Mouse (Mus musculus): ENCODE measurements around the gene Stpg3. TPM values are rescaled to one million over a fixed set of nuclear protein-coding genes. Genes with fewer than 3 reads are reported as not detected.

Stpg3 gene
- polyA plus RNA-seq, 1 experiment from 2014 or later, result 0.43 TPM

DNA sequence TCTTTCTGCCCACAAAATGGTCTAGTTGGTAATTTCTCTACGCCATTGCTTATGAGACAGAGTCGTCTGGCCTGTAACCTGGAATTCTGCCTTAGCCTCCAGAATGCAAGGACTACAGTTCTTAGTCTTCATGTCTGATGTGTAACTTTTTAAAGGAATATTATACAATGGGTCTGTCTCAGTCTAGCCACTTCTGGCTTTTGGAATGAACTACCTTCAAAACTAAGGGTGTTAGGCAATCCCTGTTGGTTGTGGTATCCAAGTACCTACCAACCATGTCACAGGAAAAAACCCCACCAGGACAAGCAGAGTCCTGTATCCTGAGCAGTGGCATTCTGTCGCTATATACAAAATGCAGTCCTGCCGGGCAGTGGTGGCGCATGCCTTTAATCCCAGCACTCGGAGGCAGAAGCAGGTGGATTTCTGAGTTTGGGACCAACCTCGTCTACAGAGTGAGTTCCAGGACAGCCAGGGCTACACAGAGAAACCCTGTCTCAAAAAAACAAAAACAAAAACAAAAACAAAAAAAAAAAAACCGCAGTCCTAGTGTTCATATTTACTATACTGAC is 11.5 kb upstream of the Stpg3 start:
- no peaks in the 10 kb centered on the region for H3K9me3 ChIP-seq (replicated peaks; ENCODE audit: low read length)
- TF ChIP-seq CTCF (IDR thresholded peaks at IDR 0.05; ENCODE audit: low read depth), result no peak
- 81% methylated on average over 8 of the region's 8 CpGs for WGBS

DNA sequence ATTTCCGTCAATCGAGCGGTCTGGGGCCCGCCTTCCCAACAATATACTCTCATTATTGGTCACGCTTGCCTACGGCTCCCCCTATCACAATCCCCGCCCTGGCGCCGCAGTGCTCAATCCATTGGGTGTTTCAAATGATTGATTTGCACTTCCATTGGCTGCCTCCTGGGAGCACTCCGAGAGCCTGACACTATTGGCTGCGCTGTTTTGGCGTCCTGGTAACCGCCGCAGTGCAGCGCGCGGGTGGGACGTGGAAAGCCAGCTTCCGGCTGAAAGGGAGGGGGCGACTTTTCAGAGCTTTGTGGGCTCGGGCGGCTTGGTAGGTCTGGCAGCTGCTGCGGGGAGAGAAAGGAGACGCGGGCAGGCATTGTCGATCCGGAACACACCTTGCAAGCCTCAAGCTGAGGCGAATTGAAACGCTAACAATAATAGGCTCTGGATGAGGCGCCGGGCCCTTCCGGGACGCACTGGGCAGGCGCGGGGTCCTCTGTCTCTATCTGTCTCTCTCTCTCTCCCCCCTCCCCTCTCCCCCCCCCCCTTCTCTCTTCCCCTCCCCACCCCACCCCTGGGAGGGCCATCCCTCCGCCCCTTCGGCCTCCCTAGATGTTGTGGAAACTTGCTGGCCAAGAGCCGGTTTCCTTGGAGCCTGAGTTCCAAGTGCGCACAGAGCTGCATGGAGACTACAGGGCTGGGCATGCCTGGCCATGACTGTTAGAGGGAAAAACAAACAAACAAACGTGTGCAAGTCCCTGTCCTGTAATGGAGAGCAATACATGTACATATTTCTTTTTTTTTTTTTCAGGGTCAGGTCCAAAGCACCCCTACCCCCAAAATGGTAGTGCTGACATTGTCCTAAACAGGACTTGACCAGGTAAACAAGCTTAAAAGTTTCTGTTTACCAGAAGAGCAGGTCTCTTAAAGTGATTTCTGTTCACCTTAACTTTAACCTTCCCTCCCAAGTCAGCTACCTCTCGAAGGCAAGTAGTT is 10.6 kb upstream of the Stpg3 start:
- ATAC-seq (replicated peaks; ENCODE audit: low FRiP score, low read depth), result peak; percentile 94
- H3K9ac ChIP-seq (ENCODE audit: low read depth, low read length), result peak overlapping the region; percentile 63
- WGBS, result 2% methylated on average over 33 of the region's 41 CpGs

More for the DNA sequence above, 11.5 kb upstream of the Stpg3 start:
- ATAC-seq (replicated peaks; ENCODE audit: low FRiP score, low read depth) (no peak), DNase-seq (ENCODE audit: low spot score) (no peak)
- H3K9ac ChIP-seq (ENCODE audit: low read depth, low read length), result peak overlapping the region; percentile 18; the same call in 1 of the 2 replicates
- H3K27me3 ChIP-seq (ENCODE audit: insufficient read depth, low read length), result no peaks in the 10 kb centered on the region
- peak overlapping the region; percentile 97 for H3K27ac ChIP-seq
- 0 out of 2 replicates have a peak, but pooled peaks cover 4% of the 10 kb centered on the region for H3K36me3 ChIP-seq (ENCODE audit: insufficient read depth, low read length)
- H3K4me1 ChIP-seq (replicated peaks; ENCODE audit: insufficient read depth, low read length), result peaks cover 18% of the 10 kb centered on the region
- no peak overlapping the region; the same call in 1 of the 2 replicates for H3K4me3 ChIP-seq (replicated peaks; ENCODE audit: low read depth, low read length)
- H3K4me2 ChIP-seq (ENCODE audit: low read length), result peak overlapping the region; percentile 54; the same call in 1 of the 2 replicates

DNA sequence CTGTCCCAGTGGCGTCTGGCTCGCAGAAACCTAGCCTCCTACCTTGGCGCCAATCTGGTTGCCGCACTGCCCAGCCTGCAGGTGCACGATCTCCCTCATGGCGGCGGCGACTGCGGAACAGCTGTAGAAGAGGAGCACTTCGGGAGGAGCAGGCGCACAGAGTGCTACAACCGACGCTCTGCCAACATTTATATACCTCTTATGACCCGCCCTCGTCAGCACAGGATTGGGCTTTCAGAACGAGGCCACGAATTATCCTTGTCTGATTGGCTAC is 10.0 kb upstream of the Stpg3 start, which contains the start of gene Tubb4b:
Gene Tubb4b (minus strand): TSS at position 211 of the 274 bp plus-strand sequence.
- Histone ChIP-seq H3K9me3 (replicated peaks; ENCODE audit: low read length) (no peaks in the 10 kb centered on the region), H3K4me1 (replicated peaks; ENCODE audit: insufficient read depth, low read length) (peaks cover 18% of the 10 kb centered on the region), H3K27ac (peak within 1 kb of the TSS; percentile 97), H3K4me2 (ENCODE audit: low read length) (peak within 1 kb of the TSS; percentile 91), H3K9ac (ENCODE audit: low read depth, low read length) (peak within 1 kb of the TSS; percentile 89), H3K36me3 (ENCODE audit: insufficient read depth, low read length) (0 out of 2 replicates have a peak, but pooled peaks cover 4% of the 10 kb centered on the region), H3K27me3 (ENCODE audit: insufficient read depth, low read length) (no peaks in the 10 kb centered on the region), H3K4me3 (replicated peaks; ENCODE audit: low read depth, low read length) (peak within 1 kb of the TSS; percentile 83)
- ATAC-seq (replicated peaks; ENCODE audit: low FRiP score, low read depth) (no peak), DNase-seq (ENCODE audit: low spot score) (no peak)
- under 1% methylated on average over 17 of the region's 17 CpGs for WGBS
- TF ChIP-seq CTCF (IDR thresholded peaks at IDR 0.05; ENCODE audit: low read depth), result peak; percentile 22; the same call in 1 of the 2 replicates

More for the DNA sequence above, 10.6 kb upstream of the Stpg3 start:
- peak; percentile 28 for TF ChIP-seq CTCF (IDR thresholded peaks at IDR 0.05; ENCODE audit: low read depth)
- H3K4me3 ChIP-seq (replicated peaks; ENCODE audit: low read depth, low read length), result peak overlapping the region; percentile 83
- peak overlapping the region; percentile 97 for H3K27ac ChIP-seq
- peaks cover 18% of the 10 kb centered on the region for H3K4me1 ChIP-seq (replicated peaks; ENCODE audit: insufficient read depth, low read length)
- no peaks in the 10 kb centered on the region for H3K27me3 ChIP-seq (ENCODE audit: insufficient read depth, low read length)
- H3K4me2 ChIP-seq (ENCODE audit: low read length), result peak overlapping the region; percentile 54
- peak; percentile 100 for DNase-seq (ENCODE audit: low spot score)
- H3K9me3 ChIP-seq (replicated peaks; ENCODE audit: low read length), result no peaks in the 10 kb centered on the region
- H3K36me3 ChIP-seq (ENCODE audit: insufficient read depth, low read length), result 0 out of 2 replicates have a peak, but pooled peaks cover 4% of the 10 kb centered on the region

DNA sequence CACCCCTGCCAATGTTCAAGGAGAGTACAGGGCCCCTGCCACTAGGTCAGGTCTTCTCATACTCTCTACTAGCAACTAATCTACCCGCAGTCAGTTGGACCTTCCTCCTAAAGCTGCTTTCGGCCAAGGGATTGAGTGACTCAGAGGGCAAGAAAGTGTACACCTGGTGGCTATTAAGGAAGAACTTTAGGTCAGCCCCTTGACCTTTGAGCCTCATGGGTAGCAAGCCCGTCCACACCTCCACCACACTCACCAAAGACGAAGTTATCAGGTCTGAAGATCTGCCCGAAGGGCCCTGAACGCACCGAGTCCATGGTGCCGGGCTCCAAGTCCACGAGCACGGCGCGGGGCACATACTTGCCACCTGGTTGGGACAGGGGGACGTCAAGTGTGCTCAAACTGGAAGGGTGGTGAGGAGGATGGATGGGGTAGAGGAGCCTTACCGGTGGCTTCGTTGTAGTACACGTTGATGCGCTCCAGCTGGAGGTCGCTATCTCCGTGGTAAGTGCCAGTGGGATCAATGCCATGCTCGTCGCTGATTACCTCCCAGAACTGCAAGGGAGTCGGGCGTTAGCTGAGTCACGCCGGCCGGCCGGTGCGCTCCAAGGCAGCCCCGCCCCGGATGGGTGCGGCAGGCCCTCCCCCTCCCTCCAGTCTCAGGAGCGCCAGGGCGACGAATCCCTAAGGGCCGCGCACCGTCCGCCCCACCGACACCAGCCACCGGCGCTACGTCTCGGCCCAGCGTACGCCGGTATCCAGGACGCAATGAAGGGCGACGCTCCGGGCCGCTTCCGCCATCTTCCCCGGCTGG is 9.4 kb upstream of the Stpg3 start:
- Histone ChIP-seq H3K9me3 (replicated peaks; ENCODE audit: low read length) (no peaks in the 10 kb centered on the region), H3K4me1 (replicated peaks; ENCODE audit: insufficient read depth, low read length) (peaks cover 15% of the 10 kb centered on the region), H3K9ac (ENCODE audit: low read depth, low read length) (peak overlapping the region; percentile 89), H3K4me3 (replicated peaks; ENCODE audit: low read depth, low read length) (peak overlapping the region; percentile 83), H3K27me3 (ENCODE audit: insufficient read depth, low read length) (no peaks in the 10 kb centered on the region), H3K4me2 (ENCODE audit: low read length) (peak overlapping the region; percentile 91), H3K27ac (peak overlapping the region; percentile 97), H3K36me3 (ENCODE audit: insufficient read depth, low read length) (0 out of 2 replicates have a peak, but pooled peaks cover 4% of the 10 kb centered on the region)
- DNase-seq (ENCODE audit: low spot score) (peak; percentile 77), ATAC-seq (replicated peaks; ENCODE audit: low FRiP score, low read depth) (peak; percentile 47)
- no peak for TF ChIP-seq CTCF (IDR thresholded peaks at IDR 0.05; ENCODE audit: low read depth)
- WGBS, result 2% methylated on average over 52 of the region's 53 CpGs

DNA sequence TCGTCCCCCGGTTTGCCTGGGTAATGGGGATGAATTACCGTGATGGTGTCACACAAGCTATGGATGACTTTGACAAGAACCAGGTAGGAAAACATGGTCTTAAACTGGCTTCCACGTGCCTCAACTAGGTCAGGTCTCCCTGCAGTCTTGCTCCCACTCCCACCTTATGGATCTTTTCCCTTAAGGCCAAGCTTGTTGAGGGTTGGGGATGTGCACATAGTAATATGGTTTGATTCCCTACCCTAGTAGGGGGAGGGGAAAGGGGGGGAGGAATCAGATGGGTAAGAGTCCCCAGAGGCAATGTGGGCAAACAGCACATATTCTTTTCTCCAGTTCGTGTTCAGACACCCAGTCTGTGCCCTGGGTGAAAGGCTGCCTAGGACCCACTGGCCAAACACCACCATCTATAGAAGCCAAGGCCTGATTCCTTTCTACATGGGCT is 6.9 kb upstream of the Stpg3 start:
- no peaks in the 10 kb centered on the region for H3K27me3 ChIP-seq (ENCODE audit: insufficient read depth, low read length)
- DNase-seq (ENCODE audit: low spot score) (no peak), ATAC-seq (replicated peaks; ENCODE audit: low FRiP score, low read depth) (no peak)
- H3K4me1 ChIP-seq (replicated peaks; ENCODE audit: insufficient read depth, low read length), result peaks cover 6% of the 10 kb centered on the region
- H3K36me3 ChIP-seq (ENCODE audit: insufficient read depth, low read length), result 0 out of 2 replicates have a peak, but pooled peaks cover 4% of the 10 kb centered on the region
- TF ChIP-seq CTCF (IDR thresholded peaks at IDR 0.05; ENCODE audit: low read depth), result no peak
- no peak overlapping the region for H3K4me2 ChIP-seq (ENCODE audit: low read length)
- H3K9me3 ChIP-seq (replicated peaks; ENCODE audit: low read length), result no peaks in the 10 kb centered on the region
- no peak overlapping the region for H3K9ac ChIP-seq (ENCODE audit: low read depth, low read length)
- H3K4me3 ChIP-seq (replicated peaks; ENCODE audit: low read depth, low read length), result no peak overlapping the region
- 72% methylated on average over 5 of the region's 5 CpGs for WGBS
- no peak overlapping the region for H3K27ac ChIP-seq
